Mouse (Mus musculus) kidney, adult 11 months (tissue): ENCODE measurements around the gene Ccdc122.
A peak's percentile ranks its signal among the peaks of the same experiment; 100 is the strongest.

Source experiments
- DNase-seq: peaks from one replicate; pipeline ENCODE4 v3.0.0; 2022

Ccdc122 gene

GRCm38 (mm10) chr14:77136936-77137335 is 100.4 kb downstream of the Ccdc122 start:
- no peak for DNase-seq

- no peak for DNase-seq
Measured at GRCm38 (mm10) chr14:77141324-77142282, 105.0 kb downstream of the Ccdc122 start.

- no peak for DNase-seq
Measured at GRCm38 (mm10) chr14:77145103-77145502, 108.5 kb downstream of the Ccdc122 start.

GRCm38 (mm10) chr14:77147635-77148034 is 111.1 kb downstream of the Ccdc122 start:
- no peak for DNase-seq

GRCm38 (mm10) chr14:77150556-77150955 is 114.0 kb downstream of the Ccdc122 start:
- peak; percentile 70 for DNase-seq

- no peak for DNase-seq
Measured at GRCm38 (mm10) chr14:77151431-77151830, 114.9 kb downstream of the Ccdc122 start.

GRCm38 (mm10) chr14:77156222-77156910 is 119.8 kb downstream of the Ccdc122 start, which contains the start of gene Enox1:
Gene Enox1, plus strand, starts transcription at chr14:77156763.
- DNase-seq, result no peak

GRCm38 (mm10) chr14:77156911-77157504 is 120.4 kb downstream of the Ccdc122 start:
- no peak for DNase-seq

- peak; percentile 58 for DNase-seq
Measured at GRCm38 (mm10) chr14:77157505-77157911, 120.9 kb downstream of the Ccdc122 start.

GRCm38 (mm10) chr14:77159397-77159796 is 122.8 kb downstream of the Ccdc122 start:
- DNase-seq, result no peak
